Mouse (Mus musculus) left cerebral cortex, postnatal 4 days (tissue): ENCODE results near the gene Acss1. TPM values are rescaled to one million over a fixed set of nuclear protein-coding genes. Genes with fewer than 3 reads are reported as not detected.

Experiments
- DNase-seq: peaks from one replicate; pipeline ENCODE4 v3.0.0-alpha.2; 2022
- intact Hi-C: fragments of 180-260 bp; cut with DNase I; formaldehyde crosslinking; loops from one replicate; pipeline ENCODE4 v1.15.1; 2025
- total RNA-seq, 2 experiments: library from RNA; stranded (reverse); gene quantifications; 2 replicates each; pipeline ENCODE4 v1.2.3; 2021

Gene Acss1
- 10 to 100 TPM; 15.5 to 16.6 TPM for total RNA-seq

DNA sequence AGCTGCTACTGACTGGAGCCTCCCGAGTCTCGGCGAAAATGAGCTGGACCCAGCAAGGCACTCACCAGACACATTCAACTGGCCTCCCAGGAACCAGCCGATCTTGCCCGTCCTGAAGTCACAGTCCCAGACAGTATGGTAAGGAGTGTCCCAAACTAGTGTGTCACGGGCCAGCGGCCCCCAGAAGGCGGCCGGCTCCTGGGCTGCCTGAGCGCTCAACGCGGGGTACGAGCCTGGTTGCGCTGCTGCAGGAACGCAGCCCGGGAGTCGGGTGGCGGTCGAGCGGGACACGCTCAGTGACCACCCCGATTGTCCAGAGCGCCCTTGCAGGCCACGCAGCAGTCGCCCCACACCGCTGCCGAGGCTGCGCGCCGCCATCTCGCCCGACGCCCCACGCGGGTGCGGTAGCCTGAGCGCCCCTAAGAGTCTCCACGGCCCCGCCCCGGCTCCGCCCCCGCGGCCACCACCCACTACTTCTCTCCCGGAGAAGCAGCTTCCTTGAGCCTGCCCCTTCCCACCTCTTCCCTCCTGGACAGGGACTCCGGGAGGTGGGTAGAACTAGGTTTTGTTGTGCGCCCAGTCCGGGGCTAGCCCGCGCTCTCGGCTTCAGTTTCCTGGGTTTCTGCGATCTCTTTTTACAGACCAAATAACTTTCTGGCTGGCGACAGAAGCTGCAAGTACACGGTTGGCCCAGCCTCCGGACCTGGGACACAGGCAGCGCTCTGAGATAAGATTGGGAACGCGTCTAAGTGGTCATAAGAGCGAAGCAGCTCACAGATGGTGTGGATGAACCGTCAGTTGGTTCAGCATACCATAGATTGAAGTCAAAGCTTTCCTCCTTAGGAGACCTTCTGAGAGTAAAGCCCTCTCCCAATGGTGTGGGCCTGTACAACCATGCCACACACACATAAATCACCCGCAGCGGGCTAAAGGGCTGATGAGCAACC lies at the start of gene Acss1:
Gene Acss1, minus strand, starts transcription at position 681 of the 947 bp plus-strand sequence.
- intact Hi-C loops: no loop called here
- DNase-seq: peak; percentile 36

DNA sequence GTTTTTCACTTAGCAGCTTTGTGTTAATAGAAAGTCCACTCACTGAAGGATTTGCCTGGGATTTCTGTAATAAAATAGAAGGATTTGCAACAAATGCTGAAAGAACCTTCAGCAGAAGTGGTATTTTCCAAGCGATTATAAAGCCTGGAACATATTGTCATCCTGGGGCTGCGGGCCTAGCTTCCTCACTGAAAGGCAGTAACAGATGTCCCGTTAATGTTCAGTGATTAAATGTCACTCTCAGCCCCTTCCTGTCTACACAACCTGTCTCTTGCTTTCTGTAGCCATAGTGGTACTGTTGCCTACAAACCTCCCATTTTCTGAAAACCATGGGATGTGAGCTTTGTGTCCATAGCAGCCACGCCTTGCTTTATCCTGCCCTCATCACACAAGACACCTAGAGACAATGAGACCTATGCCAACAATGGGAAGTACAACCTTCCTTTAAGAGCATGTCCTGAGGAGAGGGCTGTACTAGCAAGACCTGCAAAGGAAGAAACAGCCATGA lies 43.9 kb upstream of the Acss1 start:
- intact Hi-C loops: no loop called here
- no peak for DNase-seq

DNA sequence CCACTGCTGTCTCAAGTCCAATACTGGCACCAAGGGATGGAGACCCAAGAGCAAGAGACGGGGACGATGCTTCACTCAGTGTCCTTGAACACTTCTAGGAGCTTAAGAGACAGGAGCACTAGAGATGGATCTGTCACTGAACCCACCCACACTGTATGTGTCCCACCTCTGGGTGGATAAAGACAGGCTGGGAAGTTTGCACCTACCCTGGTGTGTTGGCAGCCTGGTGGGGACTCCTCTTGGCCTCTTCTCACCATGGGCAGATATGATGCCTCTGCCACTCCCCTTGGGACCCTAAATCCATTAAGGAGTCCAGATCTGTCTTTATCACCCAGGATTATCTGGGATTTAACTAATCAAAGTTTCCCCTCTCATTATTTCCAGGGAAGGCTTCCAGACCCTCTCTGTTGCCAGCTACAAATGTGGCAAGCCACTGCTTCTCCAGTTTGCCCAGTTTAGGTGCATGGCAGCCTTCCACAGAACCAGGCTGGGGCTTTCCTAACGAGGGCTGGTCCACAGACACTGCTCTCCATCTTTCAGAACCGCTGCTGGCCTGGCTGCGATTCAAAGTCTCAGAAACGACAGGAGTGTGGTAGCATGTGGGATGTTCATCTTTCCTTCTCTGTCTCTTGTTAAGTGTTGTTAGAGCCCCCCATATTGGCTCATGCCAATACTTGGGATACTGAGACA lies 23.3 kb upstream of the Acss1 start:
- intact Hi-C loops: no loop called here
- DNase-seq: peak; percentile 21

DNA sequence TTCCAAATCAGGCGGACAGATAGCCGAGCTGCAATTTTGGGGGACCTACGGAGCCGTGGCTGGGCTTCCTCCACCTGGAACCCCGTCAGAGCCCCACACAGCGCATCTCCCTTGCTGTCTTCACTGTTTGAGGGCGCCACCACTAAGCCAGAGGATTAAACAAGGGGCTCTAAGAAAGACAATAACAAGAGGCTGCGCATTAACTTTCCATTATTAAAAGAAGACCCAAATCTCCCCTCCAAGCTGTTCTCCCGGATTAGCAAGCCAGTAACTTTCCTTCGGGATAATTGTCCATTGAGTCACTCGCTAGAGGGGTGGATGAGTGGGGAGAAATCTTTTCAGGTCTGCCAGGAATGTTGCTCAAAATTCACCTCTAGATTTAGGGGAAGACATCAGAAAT lies 21.9 kb upstream of the Acss1 start:
- no peak for DNase-seq
- intact Hi-C loops: no loop called here

DNA sequence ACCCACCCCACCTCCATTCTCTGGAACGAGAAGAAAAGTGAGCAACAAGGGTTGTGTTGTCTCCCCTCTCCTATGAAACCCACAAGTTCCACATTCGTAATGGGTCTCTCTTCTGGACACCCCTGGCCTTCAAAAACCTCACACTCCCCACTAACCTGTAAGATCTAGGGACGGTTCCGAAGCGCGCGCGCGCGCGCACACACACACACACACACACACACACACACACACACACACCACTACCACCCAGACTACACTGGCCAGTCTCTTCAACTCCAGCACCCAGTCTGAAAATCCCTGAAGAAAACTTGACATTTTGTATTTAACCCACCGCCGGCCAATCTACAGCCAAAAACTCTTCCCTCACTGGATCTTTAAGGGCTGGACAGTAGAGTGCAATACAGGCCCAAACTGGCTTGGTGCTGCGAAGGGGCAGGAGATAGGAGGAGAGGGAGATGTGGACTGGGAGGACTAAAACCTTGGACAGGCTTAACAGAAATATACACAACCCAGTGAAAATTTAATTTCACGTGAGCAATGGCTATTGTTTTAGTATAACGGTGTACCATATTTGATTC lies 21.0 kb upstream of the Acss1 start, which contains the start of gene Vsx1:
Gene Vsx1, minus strand, starts transcription at position 138 of the 578 bp plus-strand sequence.
- intact Hi-C loops: no loop called here

DNA sequence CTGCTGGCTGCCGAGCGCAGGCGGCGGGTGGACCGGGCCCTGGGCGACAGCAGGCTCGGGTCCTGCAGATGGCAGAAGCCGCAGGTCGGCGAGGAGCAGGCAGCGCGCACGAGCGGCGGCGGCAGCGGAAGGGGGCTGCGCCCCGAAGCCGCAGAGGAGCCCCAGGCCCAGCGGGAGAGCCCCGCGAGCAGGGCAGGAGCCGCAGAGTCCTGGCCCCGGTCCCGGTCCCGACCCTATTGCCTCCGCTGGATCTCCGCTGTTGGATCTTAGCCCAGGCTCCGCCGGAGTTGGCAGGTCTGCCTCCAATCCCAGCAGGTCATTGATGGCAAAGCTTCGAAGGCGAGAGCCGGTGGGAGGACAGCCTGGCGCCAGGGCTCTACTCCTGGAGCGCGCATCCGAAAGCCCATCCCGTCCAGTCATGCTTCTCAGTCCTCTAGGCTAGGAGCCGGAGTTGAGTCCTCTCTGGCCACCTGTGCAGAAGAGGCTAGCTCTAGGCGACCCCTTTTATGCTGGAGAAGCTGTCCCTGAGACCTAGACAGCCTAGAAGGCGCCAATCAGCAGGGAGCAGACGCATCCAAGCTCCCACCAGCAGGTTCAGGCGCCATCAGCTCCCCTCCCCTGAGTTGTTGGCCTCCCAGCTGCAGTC lies 20.4 kb upstream of the Acss1 start:
- peak; percentile 96 for DNase-seq
- intact Hi-C loops: no loop called here

More for the DNA sequence above, 21.0 kb upstream of the Acss1 start, which contains the start of gene Vsx1:
- no peak for DNase-seq

DNA sequence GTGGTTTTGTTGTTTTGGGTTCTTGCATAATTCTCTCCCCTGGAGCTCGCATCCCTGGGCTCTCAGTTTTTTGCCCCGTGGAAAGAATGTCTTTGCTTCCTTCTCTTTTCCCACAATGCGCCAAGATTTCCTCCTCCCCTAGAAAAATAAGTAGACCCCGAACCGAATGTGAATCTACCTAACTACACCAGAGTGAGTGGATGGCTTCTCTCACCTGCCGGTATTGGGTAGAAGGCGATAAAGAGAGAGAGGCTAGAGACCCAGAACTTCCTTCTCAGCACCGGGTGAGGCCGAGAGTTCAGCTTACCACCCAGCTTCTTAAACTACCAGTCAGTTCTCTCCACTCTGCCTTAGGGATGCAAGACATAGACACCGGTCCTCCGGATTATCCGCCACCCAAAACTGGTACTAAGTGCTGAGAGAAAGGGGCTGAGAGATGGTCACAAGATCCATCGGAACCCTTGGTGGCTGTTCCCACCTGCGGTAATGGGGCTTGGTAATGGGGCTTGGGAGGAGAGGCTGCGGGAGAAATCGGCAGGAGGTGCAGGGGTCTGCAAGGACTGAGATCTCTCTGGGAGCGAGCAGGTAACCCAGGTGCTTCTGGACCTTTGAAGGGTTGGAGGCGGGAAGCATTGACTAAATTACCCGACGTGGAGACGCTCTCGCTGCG lies 19.7 kb upstream of the Acss1 start:
- no peak for DNase-seq
- intact Hi-C loops: no loop called here

DNA sequence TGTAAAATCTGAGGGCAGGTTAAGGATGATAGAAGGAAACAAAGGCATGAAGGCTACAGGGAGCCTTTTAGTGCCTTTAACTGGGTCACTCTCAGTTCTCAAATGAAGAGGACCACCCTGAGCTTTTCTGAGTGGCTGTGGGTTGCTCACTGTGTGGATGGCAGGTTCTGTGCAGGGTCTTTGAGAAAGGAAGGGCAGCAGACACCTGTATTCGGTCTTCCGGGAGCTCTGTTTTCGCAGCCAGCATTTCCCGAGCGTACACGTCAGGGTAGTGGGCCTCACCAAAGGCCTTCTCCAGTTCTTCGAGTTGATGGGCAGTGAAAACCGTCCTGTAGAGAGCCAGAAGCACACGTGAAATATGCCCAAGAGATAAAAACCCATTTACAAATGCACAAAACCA lies 17.1 kb upstream of the Acss1 start:
- no peak for DNase-seq
- intact Hi-C loops: no loop called here

DNA sequence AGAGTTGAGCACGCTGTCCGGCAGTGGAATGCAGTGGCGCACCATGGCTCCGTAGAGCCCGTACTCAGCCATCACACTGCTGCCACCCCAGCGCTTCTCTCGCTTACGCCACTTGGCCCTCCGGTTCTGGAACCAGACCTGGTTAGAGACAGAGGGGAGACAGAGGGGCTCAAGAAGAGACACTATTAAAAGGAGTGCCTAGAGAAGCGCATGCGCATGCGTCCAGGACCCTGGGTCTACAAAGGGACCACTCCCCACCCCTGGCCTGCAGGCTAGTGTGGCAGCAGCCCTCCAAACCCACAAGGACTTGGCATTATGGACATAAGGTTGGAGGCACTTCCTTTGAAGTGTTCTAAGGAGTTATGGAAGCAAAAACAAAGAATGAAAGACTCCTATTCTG lies 16.2 kb upstream of the Acss1 start:
- DNase-seq: no peak
- intact Hi-C loops: no loop called here

DNA sequence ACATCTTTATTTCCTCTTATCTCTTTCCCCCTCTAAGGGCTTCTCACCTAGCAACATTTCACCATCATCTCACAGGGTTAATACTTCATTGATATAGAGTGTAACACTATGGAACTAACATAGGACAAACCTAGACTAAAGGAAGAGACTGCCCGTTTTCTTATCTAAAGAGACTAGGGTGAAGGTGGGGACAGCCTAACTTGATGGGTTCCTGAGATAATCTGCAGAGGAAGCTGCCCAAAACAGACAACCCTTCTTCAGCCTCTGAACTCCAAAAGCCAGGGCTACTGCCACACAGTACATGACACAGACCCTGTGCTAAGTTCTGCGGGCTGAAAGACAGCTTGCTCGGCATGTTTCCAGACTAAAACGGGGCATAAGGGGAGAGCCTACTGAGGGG lies 13.3 kb upstream of the Acss1 start:
- no peak for DNase-seq
- intact Hi-C loops: no loop called here

DNA sequence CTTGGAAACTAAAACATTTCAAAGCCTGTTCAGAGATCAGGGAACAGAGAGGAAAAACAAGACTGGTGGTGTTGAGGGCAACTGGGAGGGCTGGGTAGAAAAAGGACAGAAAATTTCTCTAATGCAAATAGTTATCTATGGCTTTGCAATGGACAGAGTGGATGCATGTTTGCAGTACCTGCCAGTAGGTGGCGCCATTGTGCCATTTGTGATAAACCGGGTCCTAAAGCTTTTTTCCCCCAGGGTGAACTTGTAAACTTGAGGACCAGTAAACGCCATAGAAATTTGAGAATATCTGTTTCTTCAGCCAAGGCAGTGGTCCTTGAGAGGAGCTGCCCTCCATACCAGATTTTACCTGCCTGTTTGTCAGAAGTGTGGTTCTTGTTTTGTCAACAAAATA lies 10.1 kb upstream of the Acss1 start:
- peak; percentile 81 for DNase-seq

DNA sequence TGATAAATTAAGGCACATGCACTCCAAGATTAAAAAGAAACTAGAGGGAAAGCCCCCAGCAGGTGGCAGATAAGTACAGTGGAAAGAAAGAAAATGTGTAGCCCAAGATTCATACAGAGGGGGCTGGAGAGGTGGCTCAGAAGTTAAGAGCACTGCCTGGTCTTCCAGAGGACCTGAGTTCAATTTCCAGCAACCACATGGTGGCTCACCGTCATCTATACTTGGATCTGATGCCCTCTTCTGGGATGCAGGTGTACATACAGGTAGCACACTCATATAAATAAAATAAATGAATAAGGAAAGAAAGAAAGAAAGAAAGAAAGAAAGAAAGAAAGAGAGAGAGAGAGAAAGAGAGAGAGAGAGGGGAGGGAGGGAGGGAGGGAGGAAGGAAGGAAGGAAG lies 7.2 kb upstream of the Acss1 start:
- intact Hi-C loops: loop anchor here (2.0 to 10.0 kb wide), 3 partner anchors 67 to 229 kb away; partner anchors contain the start of genes Abhd12, Apmap, Entpd6 and Gins1
- DNase-seq: no peak

More for the DNA sequence above, 10.1 kb upstream of the Acss1 start:
- intact Hi-C loops: loop anchor here (5.0 to 10.0 kb wide), 2 partner anchors 69 to 226 kb away; partner anchors contain the start of genes Abhd12, Entpd6 and Gins1

DNA sequence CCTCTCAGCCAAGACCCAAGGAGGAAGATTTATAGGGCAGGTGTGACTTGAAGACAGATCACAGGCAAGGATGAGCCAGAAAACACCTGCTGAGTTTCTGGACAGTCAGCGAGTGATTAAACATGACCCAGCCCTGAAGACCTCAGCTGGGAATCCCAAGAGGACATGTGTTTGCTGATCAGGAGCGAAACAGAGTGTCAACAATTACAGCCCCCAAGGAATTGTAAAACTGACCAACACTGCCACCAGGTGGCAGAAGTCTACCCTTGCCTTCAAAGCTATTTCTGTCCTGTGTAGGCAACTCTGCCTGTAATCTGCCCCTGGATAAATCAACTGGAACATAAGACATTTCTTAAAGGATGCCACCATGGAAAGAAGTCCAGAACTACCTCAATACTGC lies 6.6 kb upstream of the Acss1 start:
- DNase-seq: peak; percentile 68
- intact Hi-C loops: loop anchor here (2.0 to 10.0 kb wide), 3 partner anchors 66 to 230 kb away; partner anchors contain the start of genes Abhd12, Apmap, Entpd6 and Gins1

DNA sequence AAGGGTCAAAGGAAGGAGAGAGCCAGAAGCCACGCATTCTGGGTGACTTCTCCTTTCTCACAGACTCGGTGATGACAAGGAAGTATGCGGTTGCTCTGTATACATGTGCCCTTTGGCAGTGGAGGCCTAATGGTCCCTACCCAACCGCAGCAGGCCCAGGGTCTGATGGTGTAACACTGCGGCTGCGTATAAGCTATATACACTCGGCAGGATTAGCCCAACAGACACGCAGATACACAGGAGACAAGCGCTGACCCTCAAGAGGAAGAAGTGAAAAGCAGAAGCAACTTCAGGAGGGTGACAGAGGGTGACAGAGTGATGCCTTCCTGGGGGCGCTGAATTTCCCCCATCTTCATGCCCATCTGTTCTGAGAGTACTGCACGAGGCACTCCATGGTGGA lies 5.6 kb upstream of the Acss1 start:
- DNase-seq: no peak
- intact Hi-C loops: loop anchor here (2.0 to 10.0 kb wide), 2 partner anchors 65 to 231 kb away; partner anchors contain the start of genes Abhd12, Apmap and Gins1

DNA sequence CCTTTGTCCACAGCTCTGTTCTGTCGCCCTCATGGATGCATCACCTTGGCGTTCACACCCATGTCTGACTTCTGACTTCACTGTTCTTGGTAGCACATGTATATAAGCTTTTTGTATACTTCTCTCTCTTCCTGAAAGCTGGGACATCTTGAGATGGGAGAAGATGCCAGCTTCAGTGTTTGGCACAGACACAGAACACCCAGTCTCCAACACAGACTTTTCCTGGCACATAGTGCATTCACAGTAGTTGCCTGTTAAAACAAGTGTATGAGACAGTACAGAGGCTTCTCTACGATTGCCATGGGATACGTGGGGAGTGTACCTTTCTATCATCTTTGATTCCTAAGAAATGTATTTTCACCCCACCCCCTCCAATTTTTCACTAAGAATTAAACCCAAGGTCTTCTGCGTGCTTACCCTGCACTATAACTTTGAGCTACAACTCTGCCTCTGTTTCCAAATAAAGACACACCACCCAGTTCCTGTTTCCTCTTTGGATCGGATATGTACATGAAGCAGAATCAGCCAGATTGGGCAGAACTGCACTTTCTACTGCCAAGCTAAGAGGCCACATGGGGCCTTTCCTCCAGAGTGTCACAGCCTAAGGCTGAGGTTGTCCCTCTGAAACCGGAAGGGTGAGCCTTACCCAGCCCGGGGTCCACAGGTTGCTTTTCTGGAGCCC lies 3.5 kb upstream of the Acss1 start:
- no peak for DNase-seq
- intact Hi-C loops: loop anchor here (10.0 kb wide), 1 partner anchor 233 kb away; the partner anchor contains the start of genes Abhd12 and Gins1

DNA sequence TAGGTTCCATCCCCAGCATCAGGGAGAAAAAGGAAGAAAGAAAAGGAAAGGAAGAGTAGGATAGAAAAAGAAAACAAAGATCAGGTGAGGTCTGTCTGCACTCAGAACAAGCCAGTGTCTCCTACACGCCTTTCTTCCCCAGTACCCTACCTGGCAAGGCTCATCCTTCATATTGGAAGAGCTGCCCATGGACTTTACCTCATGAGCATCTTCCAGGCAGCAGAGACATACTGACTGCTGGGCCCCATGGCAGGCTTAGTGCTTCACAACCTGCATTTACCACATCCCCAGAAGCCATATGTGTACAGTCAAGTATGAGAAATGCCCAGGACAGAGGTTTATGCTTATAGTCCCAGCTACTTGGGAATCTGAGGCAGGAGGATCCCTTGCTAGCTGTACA lies 2.6 kb upstream of the Acss1 start:
- intact Hi-C loops: loop anchor here (10.0 kb wide), 1 partner anchor 234 kb away; the partner anchor contains the start of genes Abhd12 and Gins1

DNA sequence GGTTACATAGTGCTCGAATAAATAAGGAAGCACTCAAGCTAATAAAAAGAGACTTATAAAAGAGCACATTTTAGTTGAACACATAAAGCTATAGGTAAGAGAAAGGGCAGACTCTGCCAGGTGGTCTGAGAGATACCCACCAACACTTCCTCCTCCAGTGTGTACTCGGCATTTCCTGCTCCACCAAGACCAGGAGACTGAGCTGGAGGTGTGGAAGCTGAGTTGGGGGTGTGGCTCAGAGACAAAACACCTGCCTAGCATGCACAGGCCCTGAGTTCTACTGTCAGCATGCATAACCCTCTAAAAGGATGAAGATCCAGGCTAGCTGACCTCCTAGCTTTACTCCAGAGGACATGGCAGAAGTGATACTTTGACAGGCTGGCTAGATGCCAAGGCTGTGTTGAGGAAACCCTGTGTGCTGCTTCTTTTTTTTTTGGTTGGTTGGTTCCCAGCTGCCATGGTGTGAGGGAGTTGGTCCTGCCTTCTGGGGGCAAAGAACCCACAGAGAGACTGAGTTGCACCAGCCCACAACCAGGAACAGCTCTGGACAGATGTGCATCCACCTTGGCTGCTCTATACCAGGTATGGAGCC lies 1.2 kb upstream of the Acss1 start:
- DNase-seq: no peak
- intact Hi-C loops: loop anchor here (10.0 kb wide), 1 partner anchor 235 kb away; the partner anchor contains the start of genes Abhd12 and Gins1

More for the DNA sequence above, 2.6 kb upstream of the Acss1 start:
- DNase-seq: no peak

DNA sequence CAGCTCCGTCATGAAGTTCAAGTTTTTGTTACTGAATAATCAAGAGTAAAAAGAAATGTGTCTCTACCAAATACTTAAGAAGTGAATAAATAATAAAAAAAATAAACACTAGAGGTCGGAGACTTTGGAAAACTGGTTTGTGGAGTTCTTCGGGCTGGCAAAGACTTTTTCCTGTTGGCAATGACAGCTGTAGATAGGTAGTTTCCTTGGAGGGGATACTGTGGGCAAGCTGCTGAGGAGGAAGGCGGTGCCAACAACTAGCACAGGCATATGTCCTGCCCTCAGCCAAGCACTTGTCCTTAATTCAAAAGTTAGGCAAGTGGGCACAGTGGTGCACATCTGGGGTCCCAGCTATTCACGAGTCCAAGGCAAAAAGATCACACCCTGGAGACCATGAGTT lies 656 bp upstream of the Acss1 start:
- intact Hi-C loops: no loop called here
- no peak for DNase-seq
